Comparison of ENCODE assay signal across 8 mouse cellular contexts in the genomic region with DNA sequence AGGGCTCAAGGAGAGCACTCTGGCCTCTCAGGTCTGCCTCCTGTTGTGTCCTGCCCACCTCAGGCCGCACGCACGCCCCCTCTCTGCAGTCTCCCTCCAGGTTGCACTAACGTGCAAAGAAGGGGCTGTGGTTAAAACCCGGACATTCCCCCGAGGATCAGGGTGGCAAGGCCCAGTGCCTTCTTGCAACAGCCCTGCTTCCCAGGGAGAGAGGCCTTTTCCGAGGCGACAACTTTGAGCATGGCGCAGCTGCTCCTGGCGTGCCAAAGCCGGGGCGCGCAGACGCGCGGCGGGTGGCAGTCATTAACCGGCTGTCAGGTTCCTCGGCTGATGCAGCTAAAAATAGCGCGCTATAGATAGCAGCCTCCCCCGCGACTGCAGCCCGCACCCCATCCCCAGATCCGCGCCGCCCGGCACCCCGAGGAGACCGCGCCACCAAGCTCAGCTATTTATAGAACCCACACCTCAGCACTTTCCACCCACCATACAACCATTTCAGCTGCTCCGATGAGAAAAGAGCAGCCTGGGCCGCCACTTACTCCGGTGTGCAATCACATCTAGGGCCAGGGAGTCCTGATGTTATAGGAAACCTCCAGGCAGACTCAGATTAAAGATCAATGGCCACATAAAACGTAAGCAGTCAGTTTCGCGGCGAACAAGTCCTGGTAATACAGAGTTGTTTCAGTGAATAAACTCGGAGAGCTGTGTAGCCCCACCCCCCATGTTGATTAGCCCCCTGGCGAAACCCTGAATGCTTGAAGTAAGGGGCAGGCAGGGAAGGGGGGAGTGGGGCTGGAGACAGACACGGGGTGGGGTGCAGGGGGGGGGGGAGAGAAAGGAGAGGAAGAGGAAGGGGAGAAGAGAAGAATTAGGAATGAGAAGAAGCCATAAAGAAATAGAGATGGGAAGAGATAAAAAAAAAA. TPM values are rescaled to one million over a fixed set of nuclear protein-coding genes. Genes with fewer than 3 reads are reported as not detected.
DNase-seq lines count a peak whose midpoint lies in the region; ATAC-seq lines count a peak whose summit lies in the region.

No protein-coding gene starts in this region.

- no peaks in the 10 kb centered on the region for H3K36me3 ChIP-seq in limb, embryonic 12.5 days
- H3K36me3 ChIP-seq in neural tube, embryonic 11.5 days (ENCODE audit: control insufficient read depth, insufficient read depth, low read length): no peaks in the 10 kb centered on the region

- H3K9me3 ChIP-seq in limb, embryonic 12.5 days: peaks cover 6% of the 10 kb centered on the region; the same call in 1 of the 2 replicates
- no peaks in the 10 kb centered on the region for H3K9me3 ChIP-seq in neural tube, embryonic 11.5 days (ENCODE audit: control insufficient read depth, low read length)

- H3K4me1 ChIP-seq in limb, embryonic 12.5 days (replicated peaks): peaks cover 33% of the 10 kb centered on the region
- H3K4me1 ChIP-seq in neural tube, embryonic 11.5 days (ENCODE audit: control insufficient read depth, insufficient read depth, low read length): peaks cover 8% of the 10 kb centered on the region

- peaks cover 9% of the 10 kb centered on the region; the same call in 1 of the 2 replicates for H3K27me3 ChIP-seq in limb, embryonic 12.5 days
- no peaks in the 10 kb centered on the region for H3K27me3 ChIP-seq in neural tube, embryonic 11.5 days (ENCODE audit: control insufficient read depth, insufficient read depth, low read length)

- H3K9ac ChIP-seq in limb, embryonic 12.5 days (replicated peaks): peak overlapping the region; percentile 40
- H3K9ac ChIP-seq in neural tube, embryonic 11.5 days (ENCODE audit: low read length): peak overlapping the region; percentile 44

- 1% methylated on average over 41 of the region's 41 CpGs for WGBS in limb, embryonic 12.5 days
- WGBS in neural tube, embryonic 11.5 days: under 1% methylated on average over 40 of the region's 41 CpGs

- H3K4me2 ChIP-seq in limb, embryonic 12.5 days: peak overlapping the region; percentile 86
- peak overlapping the region; percentile 79 for H3K4me2 ChIP-seq in neural tube, embryonic 11.5 days (ENCODE audit: low read depth)

- H3K27ac ChIP-seq in limb, embryonic 12.5 days: peak overlapping the region; percentile 35; the same call in 1 of the 2 replicates
- H3K27ac ChIP-seq in neural tube, embryonic 11.5 days (ENCODE audit: low read depth, low read length): no peak overlapping the region

- ATAC-seq in limb, embryonic 12.5 days (ENCODE audit: insufficient number of reproducible peaks, insufficient read depth, low FRiP score, low TSS enrichment, low read depth): peak; percentile 40
- peak; percentile 77 for ATAC-seq in neural tube, embryonic 11.5 days (ENCODE audit: insufficient read depth, low FRiP score, low TSS enrichment)

- DNase-seq in adrenal gland, postnatal 14 days: peak; percentile 34
- DNase-seq in adrenal gland, postnatal 25 days: no peak
- peak; percentile 50 for DNase-seq in embryo, embryonic 10 days (ENCODE audit: low spot score)
- DNase-seq in gastrocnemius, postnatal 25 days: peak; percentile 81
- DNase-seq in induced T-regulatory cell, adult 2 months (ENCODE audit: low read depth): peak; percentile 57
- peak; percentile 71 for DNase-seq in neural tube, embryonic 11.5 days (ENCODE audit: low spot score)
- DNase-seq in thymus, postnatal 14 days: peak; percentile 74

- H3K4me3 ChIP-seq in limb, embryonic 12.5 days (replicated peaks): peak overlapping the region; percentile 44
- peak overlapping the region; percentile 39 for H3K4me3 ChIP-seq in neural tube, embryonic 11.5 days (ENCODE audit: low read depth, low read length)

RNA-seq across cellular contexts. Expression of a gene that starts 50.9 kb away (rescaled TPM):
- total RNA-seq in adrenal gland, postnatal 14 days (2021): 16.6 and 19.2 TPM in 2 replicates
- 18.4 and 20.7 TPM in 2 replicates for total RNA-seq in adrenal gland, postnatal 25 days (2021)
- 1 to 10 TPM; 4.7 to 5.0 TPM for total RNA-seq in gastrocnemius, postnatal 25 days (2021)
- polyA plus RNA-seq in limb, embryonic 12.5 days (2016; fragmentation: Nextera tagmentation; extraction: Ambion mirVana): 7.9 and 8.5 TPM in 2 replicates
- polyA plus RNA-seq in neural tube, embryonic 11.5 days (2014; fragmentation: Nextera tagmentation; extraction: Ambion mirVana): 8.7 and 9.0 TPM in 2 replicates

RNA-seq across cellular contexts. Expression of a gene that starts 52.3 kb away (rescaled TPM):
- total RNA-seq in adrenal gland, postnatal 14 days (2021): 1.1 and 1.3 TPM in 2 replicates
- 0.46 and 0.52 TPM in 2 replicates for total RNA-seq in adrenal gland, postnatal 25 days (2021)
- total RNA-seq in gastrocnemius, postnatal 25 days (2021): 1 to 10 TPM; 1.4 TPM
- polyA plus RNA-seq in limb, embryonic 12.5 days (2016; fragmentation: Nextera tagmentation; extraction: Ambion mirVana): 1.2 and 1.3 TPM in 2 replicates
- polyA plus RNA-seq in neural tube, embryonic 11.5 days (2014; fragmentation: Nextera tagmentation; extraction: Ambion mirVana): 1.4 and 1.5 TPM in 2 replicates
